Mouse (Mus musculus): ENCODE results near the gene Mapkapk3. TPM values are rescaled to one million over a fixed set of nuclear protein-coding genes. Genes with fewer than 3 reads are reported as not detected.

Gene Mapkapk3
- polyA plus RNA-seq (2017; shearing (Covaris generic)): 148 TPM

DNA sequence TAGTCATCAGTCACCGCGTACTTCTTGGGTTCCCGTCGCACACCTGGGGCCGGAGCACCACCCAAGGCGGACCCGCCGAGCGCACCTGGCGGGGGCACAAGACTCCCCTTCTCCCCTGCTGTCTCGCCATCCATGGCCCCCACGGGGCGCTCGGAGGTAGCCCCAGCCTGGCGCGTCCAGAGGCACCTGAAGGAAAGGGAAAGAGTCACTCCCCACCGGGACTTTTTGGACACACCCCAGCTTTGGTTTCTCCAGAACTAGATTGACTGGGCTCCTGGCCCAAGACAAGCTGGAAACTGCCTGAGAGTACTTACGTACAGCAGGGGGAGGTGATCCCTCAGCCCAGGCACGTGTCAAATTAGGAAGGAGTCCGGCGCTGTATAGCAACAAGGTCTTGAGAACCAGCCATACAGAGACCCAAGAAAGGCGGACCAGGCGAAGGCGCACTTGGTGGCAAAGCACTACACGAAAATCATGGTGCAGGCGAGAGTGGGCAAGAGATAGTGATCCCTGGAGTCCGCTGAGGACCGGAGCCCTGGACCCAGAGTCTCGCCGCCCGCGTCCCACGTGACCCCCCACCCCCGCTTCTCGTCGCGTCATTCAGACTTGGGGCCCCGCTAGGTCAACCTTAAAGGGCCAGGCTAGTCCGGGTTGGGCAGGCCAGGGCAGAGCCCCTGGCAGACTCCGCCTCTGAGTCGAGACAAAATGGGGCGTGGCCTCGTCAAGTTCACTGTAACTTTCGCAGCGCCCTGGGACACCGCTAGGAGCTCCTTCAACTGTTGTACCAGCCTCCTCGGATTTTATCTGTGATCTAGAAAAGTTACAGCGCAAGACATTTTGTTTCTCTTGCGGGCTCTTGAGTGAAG, at the start of gene Mapkapk3:
Gene Mapkapk3 (minus strand): TSS at position 667 of the 866 bp plus-strand sequence.

DNA sequence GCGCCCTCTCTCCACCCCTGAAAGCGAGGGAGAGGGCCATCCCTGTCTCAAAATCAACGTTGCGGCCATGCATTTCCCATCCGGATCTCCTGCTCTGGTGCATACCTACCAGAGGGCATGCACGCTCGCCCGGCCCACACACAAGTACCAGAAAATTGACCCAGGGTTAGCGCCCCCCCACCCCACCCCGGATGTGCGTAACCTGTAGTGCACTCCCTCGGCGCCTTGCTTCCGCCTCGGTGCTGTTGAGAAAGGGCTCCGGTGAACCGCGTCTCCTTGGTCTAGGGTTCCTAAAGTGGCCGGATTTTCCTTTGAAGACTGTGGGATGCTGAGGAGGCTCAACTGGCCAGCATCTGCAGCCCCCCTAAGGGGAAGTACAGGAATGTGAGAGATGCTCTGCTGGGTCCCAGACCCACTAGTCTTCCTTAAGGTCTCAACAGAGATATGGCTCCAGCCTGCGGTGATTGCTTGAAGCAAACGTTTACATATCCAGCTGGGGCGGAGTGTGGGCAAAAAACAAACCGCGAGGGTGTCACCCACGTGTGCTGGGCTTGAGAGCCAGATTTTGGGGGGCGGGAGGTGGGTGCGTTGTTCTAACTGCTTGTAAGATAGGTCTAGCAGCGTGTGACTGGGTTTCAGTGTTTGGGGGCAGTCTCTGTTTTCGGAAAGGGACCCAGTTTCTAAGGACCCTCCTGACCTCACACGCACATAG, 48.7 kb upstream of the Mapkapk3 start, which contains the start of gene Hemk1:
Gene Hemk1 (minus strand): TSS at position 179 of the 712 bp plus-strand sequence.

GRCm38 (mm10) chr9:107296016-107296040, 6.2 kb upstream of the Mapkapk3 start, which contains the start of gene Cish:
Cish (plus strand) TSS chr9:107296026.

GRCm38 (mm10) chr9:107231539-107232139, 58.0 kb downstream of the Mapkapk3 start, which contains the start of gene Dock3:
Dock3 (minus strand) TSS chr9:107231909.

Other genes with a start within 250 kb of the Mapkapk3 start
- 0.13 TPM for gene Dock3, start 58.0 kb downstream of the Mapkapk3 start, polyA plus RNA-seq (2017; shearing (Covaris generic))
- gene Cish, start 6.1 kb upstream of the Mapkapk3 start, polyA plus RNA-seq (2017; shearing (Covaris generic)): 220 TPM
- 26.2 TPM for gene Hemk1, start 48.5 kb upstream of the Mapkapk3 start, polyA plus RNA-seq (2017; shearing (Covaris generic))
- 2.4 TPM for gene 6430571L13Rik, start 50.7 kb upstream of the Mapkapk3 start, polyA plus RNA-seq (2017; shearing (Covaris generic))
- 0.87 TPM for gene Cacna2d2, start 109.7 kb upstream of the Mapkapk3 start, polyA plus RNA-seq (2017; shearing (Covaris generic))
- gene Tmem115, start 244.1 kb upstream of the Mapkapk3 start, polyA plus RNA-seq (2017; shearing (Covaris generic)): 63.5 TPM